Mouse (Mus musculus): ENCODE data around the gene Rassf1. TPM values are rescaled to one million over a fixed set of nuclear protein-coding genes. Genes with fewer than 3 reads are reported as not detected.
A peak's percentile ranks its signal among the peaks of the same experiment; 100 is the strongest.

The Rassf1 gene
- polyA plus RNA-seq, 1 experiment = not detected

GRCm38 (mm10) chr9:107581584-107581983 is 30.2 kb downstream of the Rassf1 start:
- Histone ChIP-seq H3K4me3 (ENCODE audit: insufficient read depth, low read depth, low read length) (no peak overlapping the region), H3K4me1 (ENCODE audit: control insufficient read depth, insufficient read depth, low read length) (peaks cover 16% of the 10 kb centered on the region), H3K27ac (ENCODE audit: insufficient read depth, low read depth, low read length) (no peak overlapping the region)
- WGBS = 72% methylated on average over 4 of the region's 4 CpGs
- no peak for TF ChIP-seq CTCF (IDR thresholded peaks at IDR 0.05; ENCODE audit: insufficient read depth, low read depth, low read length)
- no peak for TF ChIP-seq POLR2A (IDR thresholded peaks at IDR 0.05; ENCODE audit: insufficient read depth, low read depth, low read length)

- no peak for TF ChIP-seq POLR2A (IDR thresholded peaks at IDR 0.05; ENCODE audit: insufficient read depth, low read depth, low read length)
- no peak for TF ChIP-seq CTCF (IDR thresholded peaks at IDR 0.05; ENCODE audit: insufficient read depth, low read depth, low read length)
- H3K27ac ChIP-seq (ENCODE audit: insufficient read depth, low read depth, low read length) = no peak overlapping the region
- no peak overlapping the region for H3K4me3 ChIP-seq (ENCODE audit: insufficient read depth, low read depth, low read length)
- 91% methylated on average over 7 of the region's 7 CpGs for WGBS
- peaks cover 16% of the 10 kb centered on the region for H3K4me1 ChIP-seq (ENCODE audit: control insufficient read depth, insufficient read depth, low read length)
Observed at GRCm38 (mm10) chr9:107582509-107583062, 31.2 kb downstream of the Rassf1 start.

GRCm38 (mm10) chr9:107583174-107583573 is 31.8 kb downstream of the Rassf1 start:
- TF ChIP-seq POLR2A (IDR thresholded peaks at IDR 0.05; ENCODE audit: insufficient read depth, low read depth, low read length) (no peak), CTCF (IDR thresholded peaks at IDR 0.05; ENCODE audit: insufficient read depth, low read depth, low read length) (no peak)
- WGBS = 87% methylated on average over 14 of the region's 14 CpGs
- Histone ChIP-seq H3K27ac (ENCODE audit: insufficient read depth, low read depth, low read length) (no peak overlapping the region), H3K4me3 (ENCODE audit: insufficient read depth, low read depth, low read length) (no peak overlapping the region), H3K4me1 (ENCODE audit: control insufficient read depth, insufficient read depth, low read length) (peaks cover 16% of the 10 kb centered on the region)

GRCm38 (mm10) chr9:107586504-107586903 is 35.1 kb downstream of the Rassf1 start:
- 89% methylated on average over 5 of the region's 5 CpGs for WGBS
- TF ChIP-seq POLR2A (IDR thresholded peaks at IDR 0.05; ENCODE audit: insufficient read depth, low read depth, low read length) = no peak
- no peak for TF ChIP-seq CTCF (IDR thresholded peaks at IDR 0.05; ENCODE audit: insufficient read depth, low read depth, low read length)
- Histone ChIP-seq H3K4me3 (ENCODE audit: insufficient read depth, low read depth, low read length) (no peak overlapping the region), H3K27ac (ENCODE audit: insufficient read depth, low read depth, low read length) (no peak overlapping the region), H3K4me1 (ENCODE audit: control insufficient read depth, insufficient read depth, low read length) (peaks cover 5% of the 10 kb centered on the region; the same call in 1 of the 2 replicates)

- WGBS = 12% methylated on average over 46 of the region's 46 CpGs
- no peak within 1 kb of the TSS for H3K27ac ChIP-seq (ENCODE audit: insufficient read depth, low read depth, low read length)
- no peak for TF ChIP-seq POLR2A (IDR thresholded peaks at IDR 0.05; ENCODE audit: insufficient read depth, low read depth, low read length)
- no peak for TF ChIP-seq CTCF (IDR thresholded peaks at IDR 0.05; ENCODE audit: insufficient read depth, low read depth, low read length)
- peaks cover 2% of the 10 kb centered on the region; the same call in 1 of the 2 replicates for H3K4me1 ChIP-seq (ENCODE audit: control insufficient read depth, insufficient read depth, low read length)
- peak within 1 kb of the TSS; percentile 76 for H3K4me3 ChIP-seq (ENCODE audit: insufficient read depth, low read depth, low read length)
Observed at GRCm38 (mm10) chr9:107586974-107587832, 35.8 kb downstream of the Rassf1 start, which contains the start of gene Ifrd2. Gene Ifrd2 (plus strand): TSS chr9:107587642.

GRCm38 (mm10) chr9:107587833-107588639 is 36.7 kb downstream of the Rassf1 start:
- Histone ChIP-seq H3K4me3 (ENCODE audit: insufficient read depth, low read depth, low read length) (peak overlapping the region; percentile 76), H3K27ac (ENCODE audit: insufficient read depth, low read depth, low read length) (no peak overlapping the region), H3K4me1 (ENCODE audit: control insufficient read depth, insufficient read depth, low read length) (peaks cover 2% of the 10 kb centered on the region; the same call in 1 of the 2 replicates)
- no peak for TF ChIP-seq CTCF (IDR thresholded peaks at IDR 0.05; ENCODE audit: insufficient read depth, low read depth, low read length)
- TF ChIP-seq POLR2A (IDR thresholded peaks at IDR 0.05; ENCODE audit: insufficient read depth, low read depth, low read length) = no peak
- WGBS = 5% methylated on average over 33 of the region's 33 CpGs

GRCm38 (mm10) chr9:107590058-107590772 is 38.9 kb downstream of the Rassf1 start:
- peaks cover 2% of the 10 kb centered on the region; the same call in 1 of the 2 replicates for H3K4me1 ChIP-seq (ENCODE audit: control insufficient read depth, insufficient read depth, low read length)
- TF ChIP-seq POLR2A (IDR thresholded peaks at IDR 0.05; ENCODE audit: insufficient read depth, low read depth, low read length) (no peak), CTCF (IDR thresholded peaks at IDR 0.05; ENCODE audit: insufficient read depth, low read depth, low read length) (no peak)
- H3K27ac ChIP-seq (ENCODE audit: insufficient read depth, low read depth, low read length) = no peak overlapping the region
- no peak overlapping the region for H3K4me3 ChIP-seq (ENCODE audit: insufficient read depth, low read depth, low read length)
- WGBS = 84% methylated on average over 25 of the region's 25 CpGs

- H3K27ac ChIP-seq (ENCODE audit: insufficient read depth, low read depth, low read length) = no peak overlapping the region
- TF ChIP-seq POLR2A (IDR thresholded peaks at IDR 0.05; ENCODE audit: insufficient read depth, low read depth, low read length) (no peak), CTCF (IDR thresholded peaks at IDR 0.05; ENCODE audit: insufficient read depth, low read depth, low read length) (no peak)
- H3K4me3 ChIP-seq (ENCODE audit: insufficient read depth, low read depth, low read length) = no peak overlapping the region
- 93% methylated on average over 6 of the region's 6 CpGs for WGBS
- peaks cover 2% of the 10 kb centered on the region; the same call in 1 of the 2 replicates for H3K4me1 ChIP-seq (ENCODE audit: control insufficient read depth, insufficient read depth, low read length)
Observed at GRCm38 (mm10) chr9:107590773-107591060, 39.4 kb downstream of the Rassf1 start.

Data from olfactory bulb, adult 2 months (tissue).